8 mouse cellular contexts compared by ENCODE assay signal in the genomic region with DNA sequence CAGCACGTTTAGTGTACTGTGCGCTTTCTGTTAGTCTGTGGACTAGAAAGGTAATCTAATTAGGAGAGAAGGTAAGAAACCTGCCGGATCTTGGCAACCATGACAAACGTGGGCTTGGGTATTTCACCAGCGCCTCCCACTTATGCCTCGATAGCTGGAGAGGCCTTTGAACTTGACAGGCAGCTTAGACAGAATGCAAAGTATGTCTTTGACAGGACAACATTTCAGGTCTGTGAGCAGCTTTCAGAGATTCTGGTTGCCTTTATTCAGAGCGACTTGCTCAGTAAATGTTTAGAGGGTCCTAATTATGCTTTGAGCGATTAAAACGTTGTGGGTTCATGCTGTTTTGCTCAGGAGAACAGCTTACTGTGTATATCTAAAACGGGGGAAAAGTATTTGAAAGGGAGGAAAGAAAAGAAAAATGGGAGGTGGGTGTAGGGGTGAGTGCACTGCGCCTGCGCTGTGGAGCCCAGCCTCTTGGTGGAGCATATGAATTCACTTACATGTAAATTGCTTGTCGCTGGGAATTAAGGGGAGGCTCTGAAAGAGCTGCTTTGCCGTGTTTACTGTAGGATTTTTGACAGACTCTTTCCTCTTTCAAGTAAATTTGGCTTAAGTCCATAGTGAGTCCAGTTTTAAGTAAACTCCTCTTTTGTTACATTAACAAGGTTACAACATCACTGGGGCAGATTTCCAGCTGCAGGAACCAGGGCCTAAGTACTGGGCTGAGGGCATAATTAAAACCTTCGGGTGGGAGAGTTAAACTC.
A peak's percentile ranks its signal among the peaks of the same experiment; 100 is the strongest.
DNase-seq lines count a peak whose midpoint lies in the region; ATAC-seq lines count a peak whose summit lies in the region.

No protein-coding gene starts in this region.

- WGBS in heart, embryonic 12.5 days = 43% methylated on average over 15 of the region's 15 CpGs
- 7% methylated on average over 15 of the region's 15 CpGs for WGBS in forebrain, embryonic 12.5 days
- WGBS in limb, embryonic 13.5 days = 19% methylated on average over 15 of the region's 15 CpGs
- WGBS in stomach, embryonic 15.5 days = 26% methylated on average over 15 of the region's 15 CpGs

- H3K27me3 ChIP-seq in heart, embryonic 12.5 days (replicated peaks) = no peaks in the 10 kb centered on the region
- H3K27me3 ChIP-seq in forebrain, embryonic 12.5 days = peaks cover 31% of the 10 kb centered on the region
- H3K27me3 ChIP-seq in limb, embryonic 13.5 days = no peaks in the 10 kb centered on the region
- no peaks in the 10 kb centered on the region for H3K27me3 ChIP-seq in stomach, embryonic 15.5 days (replicated peaks)

- intact Hi-C loops in heart, postnatal 25 days (cut with DNase I) = no loop called here

- no peak for DNase-seq in heart, postnatal 25 days (ENCODE audit: low spot score)
- peak; percentile 61 for DNase-seq in NIH3T3 (ENCODE audit: low read depth)
- no peak for DNase-seq in cerebellum, postnatal 36 days
- DNase-seq in spleen, postnatal 10 days (ENCODE audit: low spot score in 2 of 2) = no peak

- H3K36me3 ChIP-seq in heart, embryonic 12.5 days = no peaks in the 10 kb centered on the region
- H3K36me3 ChIP-seq in forebrain, embryonic 12.5 days (replicated peaks) = no peaks in the 10 kb centered on the region
- no peaks in the 10 kb centered on the region for H3K36me3 ChIP-seq in limb, embryonic 13.5 days
- no peaks in the 10 kb centered on the region for H3K36me3 ChIP-seq in stomach, embryonic 15.5 days

- no peak overlapping the region for H3K4me3 ChIP-seq in heart, embryonic 12.5 days
- no peak overlapping the region; the same call in 1 of the 2 replicates for H3K4me3 ChIP-seq in forebrain, embryonic 12.5 days (replicated peaks)
- H3K4me3 ChIP-seq in limb, embryonic 13.5 days = peak overlapping the region; percentile 10; the same call in 1 of the 2 replicates
- no peak overlapping the region for H3K4me3 ChIP-seq in stomach, embryonic 15.5 days (replicated peaks)

- peak overlapping the region; percentile 43 for H3K27ac ChIP-seq in heart, embryonic 12.5 days (ENCODE audit: poor library complexity, severe bottlenecking)
- peak overlapping the region; percentile 10; the same call in 1 of the 2 replicates for H3K27ac ChIP-seq in forebrain, embryonic 12.5 days
- H3K27ac ChIP-seq in limb, embryonic 13.5 days = peak overlapping the region; percentile 61
- H3K27ac ChIP-seq in stomach, embryonic 15.5 days = peak overlapping the region; percentile 75

- no peak for ATAC-seq in heart, embryonic 12.5 days (ENCODE audit: insufficient number of reproducible peaks, low FRiP score)
- ATAC-seq in forebrain, embryonic 12.5 days (ENCODE audit: low FRiP score) = peak; percentile 79; the same call in 1 of the 2 replicates
- peak; percentile 54; the same call in 1 of the 2 replicates for ATAC-seq in limb, embryonic 13.5 days (ENCODE audit: low FRiP score, low read depth)
- ATAC-seq in stomach, embryonic 15.5 days (ENCODE audit: insufficient read depth, low FRiP score, low read depth) = peak; percentile 60; the same call in 1 of the 2 replicates

- H3K9ac ChIP-seq in heart, embryonic 12.5 days = peak overlapping the region; percentile 38; the same call in 1 of the 2 replicates
- H3K9ac ChIP-seq in forebrain, embryonic 12.5 days = no peak overlapping the region
- peak overlapping the region; percentile 31; the same call in 1 of the 2 replicates for H3K9ac ChIP-seq in limb, embryonic 13.5 days
- H3K9ac ChIP-seq in stomach, embryonic 15.5 days = no peak overlapping the region

- peak overlapping the region; percentile 26 for H3K4me2 ChIP-seq in heart, embryonic 12.5 days
- H3K4me2 ChIP-seq in forebrain, embryonic 12.5 days = peak overlapping the region; percentile 38
- H3K4me2 ChIP-seq in limb, embryonic 13.5 days (replicated peaks) = peak overlapping the region; percentile 49
- peak overlapping the region; percentile 15; the same call in 1 of the 2 replicates for H3K4me2 ChIP-seq in stomach, embryonic 15.5 days

- H3K9me3 ChIP-seq in heart, embryonic 12.5 days (replicated peaks) = no peaks in the 10 kb centered on the region
- H3K9me3 ChIP-seq in forebrain, embryonic 12.5 days = no peaks in the 10 kb centered on the region
- no peaks in the 10 kb centered on the region for H3K9me3 ChIP-seq in limb, embryonic 13.5 days
- no peaks in the 10 kb centered on the region for H3K9me3 ChIP-seq in stomach, embryonic 15.5 days

- peaks cover 21% of the 10 kb centered on the region for H3K4me1 ChIP-seq in heart, embryonic 12.5 days (replicated peaks)
- H3K4me1 ChIP-seq in forebrain, embryonic 12.5 days = peaks cover 25% of the 10 kb centered on the region
- peaks cover 29% of the 10 kb centered on the region for H3K4me1 ChIP-seq in limb, embryonic 13.5 days
- H3K4me1 ChIP-seq in stomach, embryonic 15.5 days = peaks cover 14% of the 10 kb centered on the region; the same call in 1 of the 2 replicates

Comparison
In these comparisons a context has a peak if more than half of its experiments do, and no peak if none do; other contexts are left out.
1. H3K27ac ChIP-seq: peak in every context shown above with its lines; median percentile 75 in stomach, embryonic 15.5 days; 61 in limb, embryonic 13.5 days; 43 in heart, embryonic 12.5 days; 10 in forebrain, embryonic 12.5 days.
2. H3K9ac ChIP-seq: peak in heart, embryonic 12.5 days (single experiment) and limb, embryonic 13.5 days (single experiment); none in forebrain, embryonic 12.5 days (single experiment) and stomach, embryonic 15.5 days (single experiment).
3. Peak in every context shown above with its lines, with median percentiles within 50 percentile points of each other: H3K4me2 ChIP-seq.